Mouse (Mus musculus): ENCODE measurements around the gene Cfap77. TPM values are rescaled to one million over a fixed set of nuclear protein-coding genes. Genes with fewer than 3 reads are reported as not detected.

Gene Cfap77
- polyA plus RNA-seq, 2 experiments from 2014 or later, result 1.2 TPM

DNA sequence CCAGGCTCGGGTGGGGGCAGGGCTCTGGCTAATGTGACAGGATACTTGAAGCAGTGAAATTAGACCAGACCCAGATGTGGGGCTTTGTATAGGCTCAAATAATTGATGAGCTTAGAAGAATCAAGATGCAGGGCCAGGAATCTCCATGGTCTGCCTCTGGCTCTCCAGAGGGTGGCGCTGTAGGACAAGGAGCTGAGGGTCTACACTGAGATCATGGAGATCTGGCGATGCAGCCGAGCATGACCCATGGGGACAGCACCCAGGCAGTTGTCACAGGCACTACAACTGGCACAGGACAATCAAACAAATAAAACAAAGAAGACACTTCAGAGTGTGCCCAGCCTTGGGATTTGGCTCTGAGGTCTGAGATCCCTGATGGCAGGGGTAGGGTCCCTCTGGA is 131.0 kb downstream of the Cfap77 start:
- no peak for ATAC-seq

GRCm38 (mm10) chr2:28919001-28919400 is 135.9 kb downstream of the Cfap77 start:
- no peak for ATAC-seq

- no peak for ATAC-seq
Measured at GRCm38 (mm10) chr2:28917518-28918361, 137.1 kb downstream of the Cfap77 start.

- ATAC-seq, result no peak
Measured at GRCm38 (mm10) chr2:28917156-28917517, 137.7 kb downstream of the Cfap77 start.

DNA sequence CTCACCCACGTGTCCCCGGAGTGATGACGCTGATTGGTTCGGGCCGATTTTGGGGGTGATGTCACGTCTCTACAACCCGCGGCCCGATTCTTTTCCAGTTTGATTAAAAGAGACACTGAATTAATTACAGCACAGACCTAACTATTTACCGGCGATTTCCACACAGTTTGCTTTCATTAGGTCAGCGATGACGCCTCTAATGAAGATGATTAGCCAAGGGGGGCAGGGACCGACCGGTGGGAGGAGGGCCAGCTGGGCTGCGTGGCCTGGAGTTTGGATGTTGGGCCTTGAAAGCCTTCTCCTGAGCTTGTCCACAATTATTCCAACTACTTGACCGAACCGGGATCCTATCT is 138.4 kb downstream of the Cfap77 start, which contains the start of gene Barhl1:
Gene Barhl1 (minus strand): TSS at position 156 of the 353 bp plus-strand sequence.
- ATAC-seq, result no peak

DNA sequence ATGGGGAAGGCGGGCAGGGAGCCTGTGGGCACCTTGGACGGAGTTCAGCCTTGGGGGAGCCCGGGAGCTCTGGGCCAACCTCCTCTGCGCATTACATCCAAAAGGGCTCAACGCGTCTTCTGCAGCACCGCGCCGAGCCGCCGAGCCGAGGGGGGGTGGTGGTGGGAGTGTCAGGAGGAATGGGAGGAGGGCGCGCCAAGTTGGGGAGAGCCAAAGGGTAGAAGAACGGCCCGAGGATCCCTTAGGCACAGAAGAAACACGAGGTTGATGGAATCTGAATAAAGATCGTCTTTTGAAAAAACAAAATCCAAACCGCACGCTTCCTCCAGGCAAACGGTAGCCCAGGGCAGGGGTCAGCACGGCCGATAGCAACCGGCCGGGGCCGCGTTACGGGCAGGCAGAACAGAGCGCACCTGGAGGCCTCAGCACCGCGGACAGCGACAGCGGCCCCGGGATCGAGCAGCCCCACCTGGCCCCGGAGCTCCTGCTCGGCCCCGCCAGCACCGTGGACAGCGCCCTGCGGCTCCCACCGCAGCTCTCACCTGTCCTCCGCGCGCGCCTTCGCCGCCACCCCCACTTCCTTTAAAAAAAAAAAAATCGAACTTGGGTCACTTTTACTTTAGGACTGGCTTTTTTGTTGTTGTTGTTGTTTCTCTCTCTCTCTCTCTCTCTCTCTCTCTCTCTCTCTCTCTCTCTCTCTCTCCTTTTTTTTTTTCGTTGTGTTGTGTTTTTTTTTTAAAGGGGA is 138.9 kb downstream of the Cfap77 start:
- no peak for ATAC-seq

- ATAC-seq, result no peak
Measured at GRCm38 (mm10) chr2:28915104-28915738, 139.6 kb downstream of the Cfap77 start.

DNA sequence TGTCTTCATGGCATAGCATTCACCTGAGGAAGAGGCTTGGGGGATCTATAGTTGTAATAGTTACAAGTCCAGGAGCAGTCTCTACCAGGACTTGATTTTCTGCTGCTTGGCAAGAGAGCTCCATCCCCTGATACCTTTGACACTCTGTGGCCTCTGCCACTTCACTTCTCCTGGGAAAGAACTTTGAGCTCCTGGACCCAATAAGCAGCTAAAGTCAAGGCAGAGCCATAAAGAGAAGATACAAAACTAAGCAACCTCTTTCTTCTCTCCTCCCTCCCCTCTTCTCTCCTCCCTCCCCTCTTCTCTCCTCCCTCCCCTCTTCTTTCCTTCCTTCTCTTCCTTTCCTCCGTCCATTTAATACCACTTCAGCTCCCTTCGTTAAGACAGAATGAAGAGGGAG is 140.7 kb downstream of the Cfap77 start:
- no peak for ATAC-seq

DNA sequence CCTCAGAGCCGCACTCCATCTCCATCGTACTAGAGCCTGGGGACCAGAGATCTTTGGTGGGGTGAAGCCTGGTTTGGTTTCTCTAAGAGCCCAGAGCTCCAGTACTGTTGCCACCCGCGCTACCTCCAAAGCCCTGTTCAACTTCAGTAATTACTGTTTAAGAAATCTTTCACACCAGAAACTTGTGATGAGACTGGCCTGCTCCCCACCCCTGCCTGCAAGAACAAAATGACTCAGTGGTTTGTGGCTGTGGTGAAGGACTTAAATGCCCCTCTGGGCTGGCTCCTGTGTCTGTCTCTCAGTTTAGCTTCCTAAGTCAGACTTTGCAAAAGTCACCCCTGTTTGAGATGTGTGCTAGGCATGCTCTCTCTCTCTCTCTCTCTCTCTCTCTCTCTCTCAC is 141.9 kb downstream of the Cfap77 start:
- ATAC-seq, result no peak

- no peak for ATAC-seq
Measured at GRCm38 (mm10) chr2:28912039-28912700, 142.7 kb downstream of the Cfap77 start.

DNA sequence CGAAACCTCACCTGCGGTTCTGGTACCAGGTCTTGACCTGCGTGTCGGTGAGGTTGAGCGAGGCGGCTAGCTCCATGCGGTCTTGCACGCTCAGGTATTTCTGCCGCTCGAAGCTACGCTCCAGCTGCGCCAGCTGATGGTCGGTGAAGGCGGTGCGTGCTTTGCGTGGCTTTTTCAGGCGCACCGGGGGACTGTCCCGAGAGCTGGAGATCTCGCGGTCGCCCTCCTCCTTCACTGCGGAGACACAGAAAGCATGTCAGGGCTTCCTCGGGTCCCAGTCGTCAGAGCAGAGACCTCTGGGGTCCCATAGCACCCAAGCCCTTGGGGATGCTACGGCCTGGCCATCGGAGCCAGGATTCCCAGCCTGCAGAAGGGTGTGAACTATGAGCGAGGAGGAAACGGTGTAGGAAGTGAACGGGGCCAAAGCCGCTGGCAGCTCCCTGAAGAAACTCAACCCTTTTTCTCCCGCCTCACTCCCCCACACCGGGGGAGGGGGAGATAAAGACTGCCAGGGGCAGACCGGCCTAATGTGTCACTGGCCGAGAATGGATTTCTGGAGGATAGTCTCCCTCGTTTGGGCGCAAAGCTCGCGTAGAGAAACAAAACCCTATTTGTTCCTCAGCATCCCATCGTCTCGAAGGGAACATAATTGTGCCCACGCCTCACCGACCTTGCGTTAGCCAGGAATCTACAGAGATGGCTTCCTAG is 143.4 kb downstream of the Cfap77 start:
- no peak for ATAC-seq

- ATAC-seq, result no peak
Measured at GRCm38 (mm10) chr2:28910877-28911276, 144.0 kb downstream of the Cfap77 start.

GRCm38 (mm10) chr2:28909818-28910710 is 144.8 kb downstream of the Cfap77 start:
- ATAC-seq, result no peak

GRCm38 (mm10) chr2:28909186-28909817 is 145.6 kb downstream of the Cfap77 start:
- ATAC-seq, result no peak

GRCm38 (mm10) chr2:28908389-28909153 is 146.3 kb downstream of the Cfap77 start:
- ATAC-seq, result no peak

GRCm38 (mm10) chr2:28907691-28908388 is 147.0 kb downstream of the Cfap77 start:
- no peak for ATAC-seq

DNA sequence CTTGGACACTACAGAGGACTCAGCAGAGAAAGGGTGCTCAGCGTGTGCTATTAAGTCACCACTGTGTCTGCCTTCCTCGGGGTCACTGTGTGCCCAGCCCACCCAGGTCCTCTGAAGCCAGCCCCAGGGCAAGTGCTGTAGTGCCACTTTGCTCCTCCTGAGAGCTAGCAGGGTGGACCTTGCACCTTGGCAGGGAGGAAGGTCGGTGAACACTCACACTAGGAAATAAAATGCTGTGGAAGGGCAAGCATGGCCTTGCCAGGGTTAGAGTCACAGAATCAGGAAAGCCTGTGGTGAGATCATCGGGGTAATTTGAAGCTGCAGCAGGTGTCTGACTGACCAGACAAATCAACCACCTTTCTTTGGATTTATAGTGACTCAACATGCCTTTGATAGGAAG is 149.3 kb downstream of the Cfap77 start:
- no peak for ATAC-seq

DNA sequence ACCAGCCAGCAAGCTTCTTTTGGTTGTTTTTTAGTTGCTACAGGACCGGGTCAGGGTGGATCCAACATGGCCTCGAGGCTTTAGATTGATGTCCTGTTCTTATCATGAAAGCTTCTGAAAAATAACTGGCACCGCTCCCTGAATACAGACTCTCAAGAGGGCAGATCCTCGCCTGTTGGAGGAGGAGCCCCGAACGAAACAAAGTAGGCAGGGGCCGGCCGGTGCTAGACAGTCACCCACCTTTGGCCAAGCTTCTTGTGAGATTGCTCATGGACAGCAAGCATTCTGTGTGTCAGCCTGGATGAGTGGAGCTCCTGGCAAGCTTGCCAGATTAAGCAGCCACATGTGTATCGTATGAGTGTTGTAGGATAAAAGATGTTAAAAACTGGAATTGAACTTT is 150.1 kb downstream of the Cfap77 start:
- ATAC-seq, result no peak

DNA sequence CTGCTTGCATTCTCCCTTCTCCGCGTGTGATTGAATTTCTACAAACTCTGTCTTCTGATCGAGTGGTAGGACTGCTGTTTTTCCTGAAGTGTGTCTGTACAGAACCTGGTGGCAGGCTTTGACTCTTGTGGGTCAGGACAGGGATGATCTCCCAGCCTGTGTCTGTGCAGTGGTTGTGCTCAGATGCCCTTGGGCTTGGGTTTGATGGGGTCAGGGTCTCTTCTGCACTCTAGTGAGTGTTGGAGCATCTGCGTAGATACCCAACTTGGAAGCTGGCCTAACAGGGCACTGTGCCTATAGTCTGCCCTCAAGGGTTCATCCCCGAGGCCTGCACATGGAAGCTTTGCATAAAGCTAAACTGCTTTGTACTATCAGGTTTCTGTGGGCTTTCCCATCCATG is 151.0 kb downstream of the Cfap77 start:
- no peak for ATAC-seq

Measured in activated CD4-positive, CD25-positive, alpha-beta regulatory T cell, adult 4 months (primary cell).